Mouse (Mus musculus) lung, adult 2 months (tissue): ENCODE results near the gene Gm49384. TPM values are rescaled to one million over a fixed set of nuclear protein-coding genes. Genes with fewer than 3 reads are reported as not detected.

ENCODE experiments used
- DNase-seq: peaks from one replicate; pipeline ENCODE4 v3.0.0; 2022
- H3K4me1 ChIP-seq: fragments of 200-500 bp; 2 replicates; pipeline ENCODE4 v1.6.1; 2011; ENCODE audit warnings: low read length; ENCODE audit not compliant: control insufficient read depth, insufficient read depth
- H3K4me3 ChIP-seq: fragments of 200-500 bp; replicated peaks from 2 replicates; pipeline ENCODE3; 2011; ENCODE audit warnings: low read depth, mild to moderate bottlenecking, control low read depth, low read length; ENCODE audit errors: extremely low read depth
- CTCF ChIP-seq: fragments of 200-500 bp; IDR thresholded peaks from 2 replicates; pipeline ENCODE4 v1.5.1; 2011; ENCODE audit warnings: mild to moderate bottlenecking, low read length, control low read depth; ENCODE audit not compliant: insufficient read depth
- POLR2A ChIP-seq: fragments of 200-500 bp; IDR thresholded peaks from 2 replicates; pipeline ENCODE4 v1.6.1; 2011; ENCODE audit warnings: low read depth, mild to moderate bottlenecking, control low read depth, low read length, borderline replicate concordance; ENCODE audit errors: extremely low read depth
- WGBS: fragments of 180-500 bp; shearing (Covaris S2); methylation state at CpG from one replicate; pipeline ENCODE4 v1.1.7; 2018; 5-methylcytosine and 5-hydroxymethylcytosine counted together
- polyA plus RNA-seq: library from polyadenylated mRNA; depleted of rRNA; stranded (reverse); fragments of >200 nt; gene quantifications from 2 replicates; pipeline ENCODE4 v1.2.3, GENCODE M21; 2012

Gm49384 gene
- polyA plus RNA-seq, 1 experiment, result not detected

- Histone ChIP-seq H3K4me1 (no peaks in the 10 kb centered on the region; the same call in 1 of the 2 replicates), H3K4me3 (no peak overlapping the region)
- DNase-seq, result no peak
- TF ChIP-seq CTCF (no peak), POLR2A (no peak)
- WGBS, result 71% methylated on average over 2 of the region's 2 CpGs
Measured at GRCm38 (mm10) chr12:69229251-69229650, 25.2 kb upstream of the Gm49384 start.

DNA sequence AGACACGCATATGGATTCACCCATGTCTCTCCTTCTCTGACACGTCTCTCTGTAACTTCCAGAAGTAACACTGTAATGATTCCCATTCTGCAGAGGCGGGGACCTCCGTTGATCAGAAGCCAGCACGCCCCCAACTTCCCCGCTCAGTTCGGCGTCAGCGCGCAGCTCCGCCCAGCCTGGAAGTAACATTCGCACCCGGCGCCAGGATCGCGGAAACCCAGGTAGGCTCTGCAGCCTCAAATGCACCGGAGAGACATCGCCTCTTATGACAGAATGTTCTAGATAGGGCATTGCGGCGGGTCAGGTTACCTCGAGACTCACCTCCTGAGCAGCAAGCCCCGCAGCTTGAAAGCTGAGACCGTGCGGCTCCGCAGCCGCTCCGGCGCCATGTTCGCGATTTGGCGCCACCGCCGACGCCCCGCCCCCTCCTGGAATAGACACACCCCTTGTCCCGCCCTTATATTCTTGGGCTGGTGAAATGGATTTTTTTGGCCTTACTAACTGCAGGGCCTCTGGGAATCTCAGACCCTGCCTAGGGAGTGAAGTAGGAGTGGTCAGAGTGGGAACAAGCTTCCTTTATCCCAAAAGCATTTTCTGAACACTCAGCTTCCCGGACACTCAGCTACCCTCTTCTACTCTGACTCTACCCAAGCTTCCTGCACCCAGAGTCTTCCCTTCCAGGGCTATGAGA, 23.9 kb upstream of the Gm49384 start, which contains the start of gene Pole2:
Gene Pole2, minus strand, starts transcription at position 420 of the 691 bp plus-strand sequence.
- peak within 1 kb of the TSS; percentile 71 for H3K4me3 ChIP-seq
- under 1% methylated on average over 37 of the region's 37 CpGs for WGBS

GRCm38 (mm10) chr12:69220613-69221277, 16.7 kb upstream of the Gm49384 start:
- no peaks in the 10 kb centered on the region for H3K4me1 ChIP-seq
- DNase-seq, result no peak
- TF ChIP-seq CTCF, result no peak
- TF ChIP-seq POLR2A, result no peak
- no peak overlapping the region for H3K4me3 ChIP-seq
- WGBS, result 91% methylated on average over 19 of the region's 19 CpGs

More for the DNA sequence above, 23.9 kb upstream of the Gm49384 start, which contains the start of gene Pole2:
- TF ChIP-seq POLR2A (no peak), CTCF (no peak)
- peak; percentile 91 for DNase-seq
- H3K4me1 ChIP-seq, result no peaks in the 10 kb centered on the region; the same call in 1 of the 2 replicates

- TF ChIP-seq CTCF, result no peak
- no peak for TF ChIP-seq POLR2A
- 93% methylated on average over 7 of the region's 7 CpGs for WGBS
- Histone ChIP-seq H3K4me3 (no peak overlapping the region), H3K4me1 (no peaks in the 10 kb centered on the region)
- DNase-seq, result no peak
Measured at GRCm38 (mm10) chr12:69216587-69216986, 12.5 kb upstream of the Gm49384 start.

DNA sequence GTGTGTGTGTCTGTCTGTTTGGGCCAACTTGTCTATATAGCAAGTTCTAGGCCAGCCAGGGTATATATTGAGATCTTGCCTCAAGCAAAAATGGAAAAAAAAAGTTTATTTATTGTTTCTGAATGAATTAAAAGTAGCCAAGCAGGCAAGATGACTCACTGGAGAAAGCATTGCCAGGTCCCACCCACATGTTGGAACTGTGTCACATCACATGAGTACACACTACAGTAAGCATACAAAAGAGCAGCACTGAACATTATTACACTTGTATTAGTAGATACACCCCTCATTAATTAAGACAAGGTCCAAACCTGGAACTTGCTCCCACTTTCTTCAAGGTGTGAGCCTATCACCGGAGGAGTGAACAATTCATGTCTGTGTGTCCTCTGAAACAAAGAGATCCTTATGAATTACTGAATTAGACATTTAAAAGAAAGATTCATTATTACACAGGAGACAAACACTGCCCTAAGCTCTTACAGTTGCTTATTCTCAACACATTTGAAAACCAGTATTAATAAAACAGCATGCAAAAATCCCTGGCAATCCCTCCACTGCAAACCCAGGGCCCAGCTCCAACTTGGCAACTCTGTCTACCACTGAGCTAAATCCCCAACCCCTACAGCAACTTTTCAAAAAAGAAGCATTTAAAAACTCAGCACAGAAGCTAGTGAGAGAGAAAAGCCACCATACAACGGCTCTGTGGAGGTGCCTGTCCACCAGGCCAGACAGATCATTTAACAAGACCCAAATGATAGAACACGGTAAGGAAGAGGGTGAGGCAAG, 11.1 kb upstream of the Gm49384 start:
- TF ChIP-seq CTCF, result no peak
- no peak for TF ChIP-seq POLR2A
- DNase-seq, result no peak
- H3K4me1 ChIP-seq, result no peaks in the 10 kb centered on the region
- WGBS, result 69% methylated on average over 3 of the region's 3 CpGs
- no peak overlapping the region for H3K4me3 ChIP-seq

GRCm38 (mm10) chr12:69214393-69214792, 10.3 kb upstream of the Gm49384 start:
- WGBS, result 86% methylated on average over 7 of the region's 7 CpGs
- Histone ChIP-seq H3K4me3 (no peak overlapping the region), H3K4me1 (no peaks in the 10 kb centered on the region)
- DNase-seq, result no peak
- TF ChIP-seq POLR2A (no peak), CTCF (no peak)

GRCm38 (mm10) chr12:69213186-69213777, 9.2 kb upstream of the Gm49384 start:
- H3K4me3 ChIP-seq, result no peak overlapping the region
- 91% methylated on average over 13 of the region's 13 CpGs for WGBS
- no peaks in the 10 kb centered on the region for H3K4me1 ChIP-seq
- TF ChIP-seq CTCF (no peak), POLR2A (no peak)
- no peak for DNase-seq

DNA sequence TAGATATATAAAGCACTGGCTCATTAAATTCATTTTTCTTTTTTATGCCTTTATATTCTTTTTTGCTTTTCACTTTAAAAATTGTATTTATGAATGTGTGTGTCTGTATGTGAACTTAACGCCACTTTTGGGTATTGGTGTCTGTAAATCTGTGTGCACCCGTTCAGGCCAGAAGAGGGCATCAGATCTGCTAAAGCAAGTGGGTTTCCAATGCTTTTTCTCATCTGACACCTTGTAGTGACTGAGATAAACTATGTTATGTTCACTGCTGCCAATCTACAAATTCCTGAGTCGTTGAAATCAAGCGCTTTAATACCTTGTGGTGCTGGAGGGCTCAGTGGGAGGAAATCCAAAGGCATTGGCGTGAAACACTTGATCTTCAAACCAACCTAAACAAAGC, 7.0 kb upstream of the Gm49384 start:
- TF ChIP-seq POLR2A, result no peak
- TF ChIP-seq CTCF, result 0 out of 2 replicates have a peak, but pooled peaks have one; percentile 2
- Histone ChIP-seq H3K4me3 (no peak overlapping the region), H3K4me1 (no peaks in the 10 kb centered on the region)
- DNase-seq, result no peak
- 60% methylated on average over 5 of the region's 5 CpGs for WGBS

DNA sequence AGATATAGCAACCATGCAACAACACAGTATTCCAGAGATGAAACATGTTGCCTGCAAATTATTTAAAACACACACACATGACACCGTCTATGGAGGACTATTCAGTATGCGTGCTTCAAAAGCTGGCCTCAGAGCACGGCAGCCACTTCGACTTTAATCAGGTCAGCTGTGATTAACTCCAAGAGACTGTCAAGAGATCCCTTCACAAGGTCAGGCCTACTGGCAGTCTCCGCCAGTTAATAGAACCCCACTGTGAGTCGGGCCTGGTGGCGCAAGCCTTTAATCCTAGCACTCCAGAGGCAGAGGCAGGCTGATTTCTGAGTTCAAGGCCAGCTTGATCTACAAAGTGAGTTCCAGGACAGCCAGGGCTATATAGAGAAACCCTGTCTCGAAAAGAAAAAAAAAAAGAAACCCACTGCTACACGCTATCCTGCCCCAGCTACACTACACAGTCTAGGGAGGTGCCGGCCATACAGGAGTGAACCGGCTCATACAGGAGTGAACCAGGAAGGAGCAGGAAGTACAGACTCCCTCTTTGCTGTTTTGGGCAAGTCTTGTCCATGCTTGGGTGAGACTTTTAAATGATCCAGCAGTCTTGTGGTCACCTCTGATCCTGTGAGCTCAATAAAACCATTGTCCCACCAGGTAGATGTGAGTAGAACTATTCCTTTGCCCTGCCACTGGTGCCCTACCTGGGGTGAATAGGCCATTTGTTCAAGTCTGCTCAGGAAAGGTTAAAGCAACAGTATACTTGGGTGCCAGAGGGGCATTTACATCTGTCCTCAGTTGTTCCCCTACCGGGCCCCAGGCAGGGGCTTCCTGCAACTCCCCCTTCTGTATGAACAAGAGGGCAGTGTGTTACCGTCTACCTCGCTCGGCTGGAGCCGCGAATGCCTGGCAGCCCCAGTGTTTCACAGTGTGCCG, 6.3 kb upstream of the Gm49384 start:
- DNase-seq, result no peak
- TF ChIP-seq POLR2A (no peak), CTCF (no peak)
- 94% methylated on average over 18 of the region's 18 CpGs for WGBS
- Histone ChIP-seq H3K4me1 (no peaks in the 10 kb centered on the region), H3K4me3 (no peak overlapping the region)
